Mouse (Mus musculus) heart, postnatal 0 days (tissue): Measurements from ENCODE around the gene Aire.

Source experiments
- CTCF ChIP-seq: IDR thresholded peaks from 2 replicates; pipeline ENCODE4 v1.5.1; 2016; ENCODE audit warnings: antibody characterized with exemption, control low read depth, low read depth
- EP300 ChIP-seq: IDR thresholded peaks from 2 replicates; pipeline ENCODE4 v1.6.1; 2016; ENCODE audit warnings: antibody characterized with exemption, low read depth

DNA sequence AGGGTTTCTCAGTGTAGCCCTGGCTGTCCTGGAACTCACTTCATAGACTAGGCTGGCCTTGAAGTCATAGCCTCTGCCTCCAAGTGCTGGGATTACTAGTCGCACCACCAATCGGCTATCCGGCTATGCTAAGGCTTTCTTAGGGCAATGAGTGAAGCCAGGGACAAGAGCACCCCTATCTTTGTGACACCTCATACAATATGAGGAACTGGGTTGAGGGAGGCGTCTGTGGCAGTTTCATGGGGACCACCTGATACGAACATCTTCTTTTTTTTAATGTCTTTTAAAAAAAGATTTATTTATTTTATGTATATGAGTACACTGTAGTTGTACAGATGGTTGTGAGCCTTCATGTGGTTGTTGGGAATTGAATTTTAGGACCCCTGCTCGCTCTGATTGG lies 42.3 kb upstream of the Aire start:
- no peak for TF ChIP-seq CTCF
- no peak for TF ChIP-seq EP300
